Mouse (Mus musculus) erythroblast, embryonic 14.5 days (primary cell): ENCODE measurements around the gene Clec10a.

ENCODE experiments used
- GATA1 ChIP-seq: IDR thresholded peaks from 2 replicates; pipeline ENCODE4 v1.6.1; 2012; ENCODE audit warnings: low read length, inconsistent platforms, mixed read lengths
- TAL1 ChIP-seq: IDR thresholded peaks from 3 replicates; pipeline ENCODE4 v1.6.1; 2012; ENCODE audit warnings: low read length, inconsistent platforms, mixed read lengths

DNA sequence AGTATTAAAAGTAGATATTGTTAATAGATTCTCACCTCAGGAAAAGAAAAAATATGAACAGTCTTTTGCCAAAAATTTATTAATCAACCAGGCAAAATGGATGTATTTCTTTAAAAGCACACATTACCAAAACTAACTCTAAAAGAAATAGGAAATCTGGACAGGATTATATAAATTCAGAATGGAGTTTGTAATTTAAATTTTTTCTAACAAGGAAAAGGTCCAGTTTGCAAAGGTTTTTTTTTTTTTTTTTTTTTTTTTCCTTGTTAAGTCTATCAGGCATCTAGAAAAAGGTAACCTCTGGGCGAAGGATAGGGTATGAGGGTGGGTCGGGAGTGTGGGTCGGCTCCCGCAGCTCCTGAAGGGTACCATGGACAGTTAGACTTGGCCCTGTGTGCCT lies 24.5 kb downstream of the Clec10a start:
- no peak for TF ChIP-seq GATA1
- TF ChIP-seq TAL1, result no peak
